Comparison of ENCODE assay signal across 10 mouse cellular contexts in genomic region chr6:72283914-72284313, GRCm38 (mm10). TPM values are rescaled to one million over a fixed set of nuclear protein-coding genes. Genes with fewer than 3 reads are reported as not detected.
DNase-seq lines count a peak whose midpoint lies in the region; ATAC-seq and TF ChIP-seq lines count a peak whose summit lies in the region.
"Had no signal": no experiment of that assay in that cellular context is flagged by ENCODE, and none has a peak within 500 bp of the region (broad histone marks: within the 10 kb centered on the region; RNA-seq: fewer than 3 reads in every experiment).

No protein-coding gene starts in this region.

- H3K9me3 ChIP-seq in embryonic facial prominence, embryonic 10.5 days = no peaks in the 10 kb centered on the region
- no peaks in the 10 kb centered on the region for H3K9me3 ChIP-seq in lung, embryonic 16.5 days (ENCODE audit: control insufficient read depth, low read length)
- H3K9me3 ChIP-seq: heart, embryonic 13.5 days; lung, embryonic 15.5 days had no signal

- peak; percentile 88 for TF ChIP-seq CTCF in layer of hippocampus, adult 2 months (conservative IDR thresholded peaks at IDR 0.05)

- no peaks in the 10 kb centered on the region for H3K36me3 ChIP-seq in embryonic facial prominence, embryonic 10.5 days (replicated peaks)
- no peaks in the 10 kb centered on the region for H3K36me3 ChIP-seq in lung, embryonic 16.5 days (ENCODE audit: control insufficient read depth, insufficient read depth, low read length)
- H3K36me3 ChIP-seq: heart, embryonic 13.5 days; lung, embryonic 15.5 days had no signal

- no peak overlapping the region for H3K27ac ChIP-seq in layer of hippocampus, adult 2 months
- H3K27ac ChIP-seq in embryonic facial prominence, embryonic 10.5 days (replicated peaks) = no peak overlapping the region
- H3K27ac ChIP-seq in lung, embryonic 16.5 days (ENCODE audit: low read length) = no peak overlapping the region
- H3K27ac ChIP-seq: heart, embryonic 13.5 days; lung, embryonic 15.5 days had no signal

- peak; percentile 36; the same call in 1 of the 2 replicates for ATAC-seq in lung, embryonic 16.5 days (ENCODE audit: low read depth)

- 28% methylated on average over 4 of the region's 4 CpGs for WGBS in embryonic facial prominence, embryonic 10.5 days
- 18% methylated on average over 4 of the region's 4 CpGs for WGBS in lung, embryonic 16.5 days

- H3K9ac ChIP-seq in lung, embryonic 16.5 days (ENCODE audit: low read length) = no peak overlapping the region
- H3K9ac ChIP-seq: heart, embryonic 13.5 days; lung, embryonic 15.5 days had no signal

- peaks cover 7% of the 10 kb centered on the region for H3K4me1 ChIP-seq in embryonic facial prominence, embryonic 10.5 days
- H3K4me1 ChIP-seq in lung, embryonic 16.5 days (replicated peaks; ENCODE audit: control insufficient read depth, insufficient read depth, low read length) = peaks cover 12% of the 10 kb centered on the region; the same call in 1 of the 2 replicates

- DNase-seq in adrenal gland, postnatal 14 days = peak; percentile 61
- no peak for DNase-seq in adrenal gland, adult 2 months
- peak in 1 of 2 experiments; percentile 49 for DNase-seq in layer of hippocampus, adult 2 months (ENCODE audit: low spot score in 2 of 2)
- no peak for DNase-seq in layer of hippocampus, postnatal 14 days (ENCODE audit: low spot score in 2 of 2)
- DNase-seq in ES-CJ7 (ENCODE audit: low read depth, low spot score) = peak; percentile 34
- peak; percentile 38 for DNase-seq in embryonic facial prominence, embryonic 10.5 days (ENCODE audit: low spot score)
- DNase-seq in thymus, postnatal 25 days = peak; percentile 18

- H3K4me3 ChIP-seq in layer of hippocampus, adult 2 months = no peak overlapping the region
- no peak overlapping the region for H3K4me3 ChIP-seq in embryonic facial prominence, embryonic 10.5 days
- H3K4me3 ChIP-seq in lung, embryonic 16.5 days (ENCODE audit: low read length) = no peak overlapping the region
- H3K4me3 ChIP-seq: heart, embryonic 13.5 days; lung, embryonic 15.5 days had no signal

- H3K27me3 ChIP-seq in embryonic facial prominence, embryonic 10.5 days (replicated peaks; ENCODE audit: low read depth, poor library complexity, severe bottlenecking) = no peaks in the 10 kb centered on the region
- H3K27me3 ChIP-seq in lung, embryonic 16.5 days (ENCODE audit: control insufficient read depth, insufficient read depth, low read depth, low read length) = no peaks in the 10 kb centered on the region
- H3K27me3 ChIP-seq: heart, embryonic 13.5 days; lung, embryonic 15.5 days had no signal

- H3K4me2 ChIP-seq in lung, embryonic 16.5 days (ENCODE audit: low read depth, low read length) = no peak overlapping the region
- H3K4me2 ChIP-seq: heart, embryonic 13.5 days; lung, embryonic 15.5 days had no signal

RNA-seq across cellular contexts. Expression of gene Sftpb, which starts 20.5 kb away (rescaled TPM):
- 0.70 TPM in 1 of 2 replicates, not detected in the other for total RNA-seq in adrenal gland, postnatal 14 days (2021)
- total RNA-seq in adrenal gland, adult 2 months (2021) = not detected
- 0.09 and 0.62 TPM in 2 replicates for polyA plus RNA-seq in adrenal gland, adult 2 months (2012; rRNA removed)
- not detected for total RNA-seq in layer of hippocampus, adult 2 months (2021)
- total RNA-seq in layer of hippocampus, postnatal 14 days (2021) = not detected
- polyA plus RNA-seq in embryonic facial prominence, embryonic 10.5 days (2016; fragmentation: Nextera tagmentation; extraction: Ambion mirVana) = 0.18 TPM in 1 of 2 replicates, not detected in the other
- 275 and 324 TPM in 2 replicates for polyA plus RNA-seq in lung, embryonic 16.5 days (2015; fragmentation: Nextera tagmentation; extraction: Ambion mirVana)

RNA-seq across cellular contexts. Expression of gene Atoh8, which starts 48.5 kb away (rescaled TPM):
- total RNA-seq in adrenal gland, postnatal 14 days (2021) = 5.7 and 5.9 TPM in 2 replicates
- total RNA-seq in adrenal gland, adult 2 months (2021) = 1 to 10 TPM; 2.3 to 3.1 TPM
- 5.5 and 8.3 TPM in 2 replicates for polyA plus RNA-seq in adrenal gland, adult 2 months (2012; rRNA removed)
- total RNA-seq in layer of hippocampus, adult 2 months (2021) = 1 to 10 TPM; 2.1 to 3.1 TPM
- total RNA-seq in layer of hippocampus, postnatal 14 days (2021) = 1 to 10 TPM; 3.3 to 4.5 TPM
- polyA plus RNA-seq in embryonic facial prominence, embryonic 10.5 days (2016; fragmentation: Nextera tagmentation; extraction: Ambion mirVana) = 17.7 and 21.4 TPM in 2 replicates
- polyA plus RNA-seq in lung, embryonic 16.5 days (2015; fragmentation: Nextera tagmentation; extraction: Ambion mirVana) = 32.2 and 35.3 TPM in 2 replicates

Comparison
In these comparisons a context has a peak if more than half of its experiments do, and no peak if none do; other contexts are left out.
1. DNase-seq: peak in adrenal gland, postnatal 14 days (single experiment), ES-CJ7 (single experiment), embryonic facial prominence, embryonic 10.5 days (single experiment) and thymus, postnatal 25 days (single experiment); none in adrenal gland, adult 2 months (single experiment) and layer of hippocampus, postnatal 14 days (0 of 2).